Mouse (Mus musculus): ENCODE measurements at regions not wholly inside any gene's neighbourhood (a gene's known extent, or its start where the extent isn't known, plus 50 kb on each side); places are given as distances from the start of the nearest gene placed in this dataset.

DNA sequence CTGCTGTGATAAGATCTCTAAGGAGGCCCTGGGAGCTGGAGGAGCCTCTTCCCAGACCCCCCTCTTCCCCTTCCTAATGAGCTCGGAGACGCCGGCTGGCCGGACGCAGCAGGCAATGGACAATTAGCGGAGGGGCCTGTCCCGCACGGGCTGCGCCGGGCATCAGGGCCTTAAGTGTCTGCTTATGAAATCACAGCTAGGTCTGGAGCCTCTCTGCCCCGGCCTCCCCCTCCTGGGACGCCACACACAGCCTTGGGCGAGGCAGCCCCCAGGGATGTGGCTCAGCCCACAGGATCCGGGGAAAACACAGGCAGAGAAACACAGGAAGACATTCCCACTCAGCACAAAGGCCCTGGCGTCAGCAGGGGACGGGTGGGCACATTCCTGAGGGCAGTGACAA is 420.6 kb downstream of the Med13l start:
- DNase-seq, result peak; percentile 88

- DNase-seq, result no peak
Measured at GRCm38 (mm10) chr5:118984251-118984650, 423.8 kb downstream of the Med13l start.

GRCm38 (mm10) chr5:118984797-118985408 is 424.4 kb downstream of the Med13l start:
- no peak for DNase-seq

DNA sequence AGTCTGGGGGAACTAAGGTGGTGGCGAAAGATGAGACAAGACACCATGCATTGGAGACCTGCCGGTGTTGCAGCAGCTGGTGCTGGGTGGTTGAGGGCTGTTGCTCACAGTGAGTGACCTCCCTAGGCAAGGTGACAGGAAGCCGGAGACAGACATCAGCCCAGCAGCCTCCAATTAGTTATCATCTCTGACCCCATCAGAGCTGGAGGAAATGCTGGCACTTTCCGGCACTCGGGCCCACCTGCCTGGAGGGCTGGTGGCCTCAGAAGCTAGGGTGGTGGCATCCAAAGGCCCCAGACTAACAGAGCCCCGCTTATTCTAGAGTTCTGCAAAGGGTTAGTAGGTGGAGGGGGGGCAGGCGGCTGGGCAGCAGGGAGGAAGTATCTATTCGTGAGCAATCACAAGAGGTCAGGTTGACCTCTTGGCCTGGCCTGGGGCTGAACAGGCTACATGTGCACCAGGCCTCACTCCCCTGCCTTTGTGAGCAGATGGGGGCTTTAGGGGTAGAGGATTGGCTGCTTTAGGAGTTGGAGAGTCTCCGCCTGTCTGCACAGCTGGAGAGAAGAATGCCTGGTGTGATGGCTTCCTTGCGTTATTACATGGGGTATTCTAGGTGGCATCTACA is 427.0 kb downstream of the Med13l start:
- peak; percentile 30 for DNase-seq

GRCm38 (mm10) chr5:118999124-118999523 is 438.6 kb downstream of the Med13l start:
- DNase-seq, result peak; percentile 74

- peak; percentile 78 for DNase-seq
Measured at GRCm38 (mm10) chr5:119005825-119006471, 445.5 kb downstream of the Med13l start.

GRCm38 (mm10) chr5:119010048-119010447 is 449.6 kb downstream of the Med13l start:
- no peak for DNase-seq

- no peak for DNase-seq
Measured at GRCm38 (mm10) chr5:119015181-119015580, 454.7 kb downstream of the Med13l start.

DNA sequence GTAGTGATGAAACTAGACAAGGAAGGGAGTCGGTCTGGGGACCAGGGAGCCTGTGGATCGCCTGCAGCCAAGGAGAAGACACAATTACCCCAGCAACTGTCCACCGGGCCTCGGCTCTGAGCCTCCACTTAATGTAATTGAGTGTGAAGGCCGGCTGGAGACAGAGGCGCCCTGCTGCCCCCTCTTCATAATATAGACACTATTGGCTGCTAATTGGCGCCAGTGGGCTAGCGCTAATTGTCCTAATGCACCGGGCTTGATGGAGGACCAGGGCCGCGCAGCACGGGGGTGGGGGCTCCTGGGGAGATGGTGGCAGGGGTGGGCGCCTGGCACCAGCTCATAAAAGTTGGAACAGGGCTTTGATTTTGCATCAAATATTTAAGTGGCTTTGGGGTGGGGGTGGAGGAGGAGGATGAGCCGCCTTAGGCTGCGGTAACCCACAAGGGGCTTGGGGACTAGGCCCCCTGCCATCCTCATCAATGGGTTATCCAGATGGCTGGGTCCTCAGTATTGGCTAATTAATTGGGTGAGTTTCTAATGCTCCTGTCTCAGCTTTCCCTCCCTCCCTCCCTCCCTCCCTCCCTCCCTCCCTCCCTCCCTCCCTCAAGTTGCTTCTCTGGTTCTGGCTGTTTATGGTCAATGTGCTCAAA is 455.3 kb downstream of the Med13l start:
- peak; percentile 97 for DNase-seq

- peak; percentile 48 for DNase-seq
Measured at GRCm38 (mm10) chr5:119016420-119016819, 455.9 kb downstream of the Med13l start.

GRCm38 (mm10) chr5:119023947-119024346 is 463.5 kb downstream of the Med13l start:
- no peak for DNase-seq

DNA sequence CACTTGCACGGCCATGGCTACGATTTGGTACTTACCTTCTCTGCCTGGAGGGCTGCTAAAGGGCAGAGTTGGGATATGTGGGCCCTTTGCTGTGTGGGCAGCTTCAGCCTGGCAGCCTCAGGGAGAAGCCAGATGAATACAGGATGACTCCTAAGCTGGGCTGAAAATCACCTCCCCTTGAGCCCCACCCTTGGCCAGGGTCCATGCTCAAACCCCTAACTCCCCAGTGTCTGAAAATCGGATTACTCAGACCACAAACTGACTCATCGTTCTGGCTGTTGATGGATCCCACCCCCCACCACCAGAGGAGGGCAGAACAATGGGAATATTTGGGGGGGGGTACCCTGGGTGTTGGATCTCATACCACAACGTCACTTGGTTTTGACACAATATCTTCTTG is 471.6 kb downstream of the Med13l start:
- DNase-seq, result no peak

DNA sequence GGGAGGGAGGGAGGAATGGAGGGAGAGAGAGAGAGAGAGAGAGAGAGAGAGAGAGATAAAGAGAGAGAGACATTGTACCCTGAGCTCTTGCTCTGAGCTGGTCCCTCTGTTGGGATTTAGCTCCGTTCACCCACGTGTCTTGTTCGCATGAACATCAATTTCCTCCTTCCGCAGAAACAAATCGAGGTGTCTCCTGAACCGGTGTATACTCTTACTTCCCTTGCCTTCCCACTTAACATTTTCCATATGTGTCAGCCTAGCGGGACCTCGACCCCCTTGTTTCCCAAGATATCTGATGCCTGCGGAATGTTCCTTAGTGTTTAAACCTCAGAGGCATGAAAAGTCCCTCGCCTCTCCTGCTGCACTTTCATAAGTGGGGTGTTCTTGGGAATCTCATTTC is 484.1 kb downstream of the Med13l start:
- no peak for DNase-seq

DNA sequence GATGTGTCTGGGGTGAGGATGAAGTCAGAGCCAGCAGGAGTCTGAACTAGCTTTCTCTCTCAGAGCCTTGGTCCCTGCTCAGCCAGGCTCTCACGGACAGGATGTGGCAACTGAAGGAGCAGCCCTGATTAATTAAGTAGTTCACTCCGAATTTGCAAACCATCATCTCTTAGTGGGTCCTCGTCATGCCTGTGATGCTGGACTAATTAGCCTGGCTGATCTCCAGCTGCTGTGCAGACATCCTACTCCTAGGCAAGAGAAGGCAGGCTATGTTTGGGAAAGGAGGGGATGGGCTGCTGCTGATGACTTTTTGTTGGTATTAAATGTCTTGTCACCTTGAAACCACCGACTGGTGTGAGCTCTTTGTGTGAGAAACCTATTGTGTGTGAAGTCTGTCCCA is 487.1 kb downstream of the Med13l start:
- no peak for DNase-seq

DNA sequence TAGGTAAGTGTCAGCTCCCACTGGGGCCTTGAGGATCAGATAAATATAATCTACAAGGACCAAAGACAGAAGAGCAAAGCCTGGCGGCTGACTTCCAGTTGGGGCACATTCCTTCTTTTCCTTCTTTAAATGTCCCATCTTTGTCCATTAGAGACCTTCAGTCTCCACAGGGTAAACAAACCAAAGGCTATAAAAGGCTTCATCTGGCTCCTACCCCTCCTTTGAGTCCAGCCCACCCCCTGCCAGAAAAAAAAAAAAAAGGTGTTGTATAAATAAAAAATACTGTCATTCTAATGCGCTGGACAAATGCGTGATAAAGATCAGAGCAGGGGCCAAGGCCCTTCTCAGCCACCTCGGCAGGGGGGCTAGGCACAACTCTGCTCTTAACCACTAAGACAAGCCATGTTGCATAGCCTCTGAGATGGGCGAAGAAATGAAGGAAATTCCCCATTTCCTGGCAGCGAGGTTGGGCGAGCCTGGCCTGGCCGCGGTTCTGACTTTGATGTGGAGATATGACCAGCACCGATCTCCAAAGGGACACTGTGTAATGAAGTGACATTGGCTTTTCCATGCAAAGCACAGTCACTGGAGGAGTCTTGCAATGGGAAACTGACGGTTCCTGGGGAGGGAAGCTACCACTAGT is 492.0 kb downstream of the Med13l start:
- DNase-seq, result no peak

- no peak for DNase-seq
Measured at GRCm38 (mm10) chr5:119053738-119054137, 493.3 kb downstream of the Med13l start.

- no peak for DNase-seq
Measured at GRCm38 (mm10) chr5:119054393-119054792, 493.9 kb downstream of the Med13l start.

DNA sequence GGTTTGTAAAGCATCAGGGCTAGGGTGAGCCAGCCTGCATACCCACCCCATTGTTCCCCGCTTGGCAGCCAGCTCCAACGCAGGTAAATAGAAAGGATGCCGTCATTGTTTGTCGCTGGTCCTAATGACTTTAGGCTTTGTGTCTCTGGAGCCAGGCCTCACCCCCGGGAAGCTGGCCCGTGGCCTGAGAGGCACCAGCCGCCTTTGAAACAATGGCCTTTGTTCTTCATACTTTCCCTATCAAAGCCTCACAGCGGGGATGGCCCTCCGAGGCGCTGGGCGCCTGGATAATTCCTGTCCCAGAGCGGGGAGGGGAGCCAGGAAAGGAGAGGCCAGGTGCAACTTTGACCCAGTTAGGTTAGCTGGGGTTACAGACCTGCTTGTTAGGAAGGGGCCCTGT is 495.0 kb downstream of the Med13l start:
- peak; percentile 94 for DNase-seq

- DNase-seq, result no peak
Measured at GRCm38 (mm10) chr5:119057813-119058212, 497.3 kb downstream of the Med13l start.

GRCm38 (mm10) chr5:119058231-119058851 is 497.9 kb downstream of the Med13l start:
- DNase-seq, result no peak

- DNase-seq, result no peak
Measured at GRCm38 (mm10) chr5:119059223-119059622, 498.7 kb downstream of the Med13l start.

GRCm38 (mm10) chr5:119060886-119061285 is 500.4 kb downstream of the Med13l start:
- DNase-seq, result peak; percentile 41

- no peak for DNase-seq
Measured at GRCm38 (mm10) chr5:119062478-119062877, 502.0 kb downstream of the Med13l start.
